Mouse (Mus musculus): ENCODE results near the gene Cox8b.

Cox8b gene

DNA sequence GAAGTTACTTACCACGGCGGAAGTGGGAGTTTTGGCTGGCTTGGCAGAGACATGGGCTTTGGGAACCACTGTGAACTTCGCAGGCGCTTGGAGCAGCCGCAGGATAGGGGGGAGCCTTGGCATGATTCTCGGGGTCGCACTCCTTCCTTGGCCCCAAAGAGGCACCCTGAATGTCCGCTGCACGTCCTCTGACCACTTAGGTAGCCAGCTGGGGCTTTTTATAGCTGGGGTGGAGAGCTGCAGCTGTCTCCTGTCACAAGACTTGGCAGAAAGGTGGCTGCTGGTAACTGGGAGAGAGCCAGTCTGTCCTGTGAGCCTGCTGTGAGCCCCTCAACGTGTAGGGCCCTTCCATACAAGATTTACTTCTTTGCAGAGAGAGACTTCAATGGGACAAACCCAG lies at the start of gene Cox8b:
Gene Cox8b (minus strand): TSS at position 227 of the 400 bp plus-strand sequence.
- DNase-seq: no peak

DNA sequence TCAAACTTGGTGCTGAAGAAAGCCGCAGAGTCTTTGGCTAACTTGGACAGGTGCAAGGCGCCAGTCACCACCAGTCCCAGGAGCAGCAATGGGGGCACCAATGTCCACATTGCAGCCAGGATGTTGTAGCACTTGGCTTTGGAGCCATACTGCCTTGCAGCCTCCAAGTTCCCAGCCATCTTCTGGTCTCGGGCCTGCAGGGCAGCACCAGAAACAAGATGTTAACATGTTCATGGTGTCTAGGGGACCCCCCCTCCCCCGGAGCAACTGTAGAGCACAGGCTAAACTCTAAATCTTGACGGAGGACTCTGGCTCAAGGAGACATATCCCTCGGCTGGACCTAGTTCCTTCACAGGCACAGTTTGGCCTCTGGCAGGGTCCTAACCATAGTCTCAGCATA lies 49.0 kb upstream of the Cox8b start:
- no peak for DNase-seq

DNA sequence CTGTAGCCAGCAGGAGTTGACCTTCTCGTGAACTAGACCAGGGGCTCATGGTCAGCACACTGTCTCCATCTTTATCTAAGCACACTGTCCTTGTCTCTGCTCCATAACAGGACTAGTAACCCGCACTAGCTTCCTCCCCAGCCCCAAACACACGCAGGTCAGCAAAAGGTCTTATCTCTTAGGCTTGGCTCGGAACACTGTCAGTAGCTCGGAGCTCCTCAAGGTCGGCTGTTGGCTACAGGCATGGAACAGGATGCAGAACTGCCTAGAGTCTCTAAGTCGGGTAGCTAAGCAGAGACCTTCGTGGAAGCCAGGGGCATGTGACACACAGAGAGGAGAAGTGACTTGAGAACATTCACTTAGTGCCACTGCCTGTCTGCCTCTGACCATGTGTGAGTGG lies 47.9 kb upstream of the Cox8b start:
- DNase-seq: no peak

DNA sequence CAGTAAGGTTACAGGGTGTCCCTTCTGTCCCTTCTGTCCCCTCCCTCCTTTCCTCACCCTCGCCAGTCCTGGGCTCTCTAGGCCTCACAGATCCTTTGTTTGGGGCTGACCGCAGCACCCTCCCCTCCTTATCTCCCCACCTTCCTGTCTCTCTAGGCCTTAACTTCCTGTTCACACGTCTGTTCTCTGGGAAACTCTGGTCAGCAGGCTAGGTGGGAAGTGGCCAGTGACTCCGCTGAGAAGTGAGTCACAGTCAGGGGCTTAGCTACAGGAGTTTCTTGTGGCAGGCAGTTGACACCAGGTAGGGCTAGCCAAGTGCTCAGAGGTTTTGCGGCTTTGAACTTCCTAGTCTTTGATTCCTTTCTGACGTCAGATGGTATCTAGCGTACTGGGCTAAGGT lies 46.7 kb upstream of the Cox8b start:
- DNase-seq: no peak

DNA sequence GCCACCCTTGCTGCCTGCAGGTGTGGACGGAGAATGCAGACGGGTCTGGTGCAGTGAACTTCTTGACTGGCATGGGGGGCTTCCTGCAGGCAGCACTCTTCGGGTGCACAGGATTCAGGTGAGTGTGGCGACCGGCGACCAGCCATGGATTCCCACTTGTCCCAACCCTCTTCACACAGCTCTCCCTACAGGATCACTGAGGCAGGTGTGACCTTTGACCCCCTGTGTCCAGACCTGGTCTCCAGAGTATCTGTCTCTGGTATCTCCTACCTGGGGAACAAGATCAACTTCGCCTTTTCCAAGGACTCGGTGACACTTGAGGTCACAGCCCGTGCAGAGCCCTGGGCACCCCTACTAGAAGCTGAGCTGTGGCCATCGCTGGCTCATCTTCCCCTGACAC lies 46.1 kb upstream of the Cox8b start:
- DNase-seq: no peak

DNA sequence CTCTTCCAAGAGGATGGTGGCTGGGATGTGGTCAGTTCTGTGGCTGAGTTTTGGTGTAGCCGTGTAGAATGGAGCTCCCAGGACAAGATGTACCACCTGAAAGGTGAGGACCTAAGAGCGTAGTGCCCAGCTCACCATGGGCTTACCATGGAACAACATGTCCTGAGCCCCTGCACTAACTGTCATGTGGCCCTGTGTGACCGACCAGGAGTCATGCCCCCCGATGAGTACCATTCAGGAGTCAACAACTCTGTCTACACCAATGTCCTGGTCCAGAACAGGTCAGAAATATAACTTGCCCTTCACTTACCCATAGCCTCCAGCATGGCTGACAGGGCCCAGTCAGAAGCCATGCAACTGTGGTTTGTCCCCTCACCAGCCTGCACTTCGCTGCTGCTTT lies 45.0 kb upstream of the Cox8b start:
- DNase-seq: no peak

DNA sequence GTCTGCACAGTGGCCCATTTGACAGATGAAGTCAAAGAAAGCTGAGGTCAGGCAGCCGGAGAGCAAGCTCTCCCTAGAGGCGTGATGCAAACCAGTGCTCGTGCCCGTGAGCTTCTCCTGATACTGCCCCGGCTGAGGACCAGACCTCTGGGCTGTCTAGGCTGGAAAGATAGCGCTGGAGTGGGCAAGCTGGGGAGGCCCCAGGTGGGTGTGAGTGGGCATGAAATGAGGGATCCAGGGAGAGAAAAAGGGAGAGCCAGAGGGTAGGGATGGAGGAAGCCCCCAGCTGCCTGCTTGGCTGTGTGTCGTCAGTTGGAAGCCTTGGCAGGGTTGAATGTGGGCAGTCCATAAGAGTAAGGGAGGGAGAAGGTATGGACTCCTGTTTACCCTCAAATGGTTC lies 44.0 kb upstream of the Cox8b start:
- DNase-seq: no peak

DNA sequence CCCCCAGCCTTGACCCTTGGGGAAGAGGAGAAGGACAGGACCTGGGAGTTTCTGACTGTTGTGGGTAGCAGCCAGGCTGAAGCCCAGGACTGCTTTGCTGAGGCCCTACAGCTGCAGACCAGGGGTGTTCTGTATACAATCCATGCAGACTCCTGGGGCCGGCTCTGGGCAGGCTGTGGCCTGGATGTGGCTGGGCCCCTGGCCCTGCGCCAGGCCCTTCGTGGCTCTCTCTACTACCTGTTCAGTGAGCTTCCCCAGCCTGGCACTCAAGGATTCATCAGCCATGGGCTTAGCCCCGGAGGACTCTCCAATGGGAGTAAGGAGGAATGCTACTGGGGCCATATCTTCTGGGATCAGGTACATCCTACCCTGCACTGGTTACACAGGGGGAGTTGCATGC lies 43.1 kb upstream of the Cox8b start:
- DNase-seq: no peak

DNA sequence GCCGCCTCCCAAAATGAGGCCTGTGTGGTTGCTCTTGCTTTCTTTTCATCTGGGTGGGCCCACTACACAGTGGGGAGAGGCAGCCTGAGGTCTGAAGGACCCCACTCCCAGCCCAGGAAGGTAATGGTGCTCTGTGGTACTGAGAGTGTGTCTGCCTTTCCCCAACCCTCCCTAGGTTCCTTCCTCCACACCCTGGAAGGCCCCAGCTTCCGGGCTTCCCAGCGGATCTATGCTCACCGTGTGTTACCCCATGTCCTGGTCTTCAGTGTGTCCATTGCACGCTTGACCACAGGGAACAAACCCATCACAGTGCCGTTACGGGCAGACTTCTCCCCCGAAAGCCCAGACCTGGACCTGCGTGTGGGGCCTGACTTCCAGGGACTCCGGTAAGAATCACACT lies 42.6 kb upstream of the Cox8b start:
- no peak for DNase-seq

DNA sequence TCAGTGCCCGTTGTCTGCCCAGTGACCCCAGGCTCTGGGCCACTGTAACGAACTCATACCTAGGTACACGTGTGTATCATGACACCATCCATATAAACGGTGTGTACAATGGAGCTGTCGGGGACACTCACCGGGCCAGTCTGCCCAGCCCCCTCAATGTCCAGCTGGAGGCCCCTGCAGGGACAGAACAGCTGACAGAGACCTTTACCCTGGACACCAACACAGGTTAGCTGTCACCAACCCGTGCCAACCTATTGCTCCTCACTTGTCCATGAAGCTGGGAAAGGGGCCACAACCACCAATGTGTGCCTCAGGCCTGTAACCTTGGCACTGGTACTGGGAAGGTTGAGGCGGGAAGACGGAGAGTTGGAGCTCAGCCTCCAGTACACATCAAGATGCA lies 42.1 kb upstream of the Cox8b start:
- peak in 1 of 2 experiments; percentile 23 for DNase-seq

DNA sequence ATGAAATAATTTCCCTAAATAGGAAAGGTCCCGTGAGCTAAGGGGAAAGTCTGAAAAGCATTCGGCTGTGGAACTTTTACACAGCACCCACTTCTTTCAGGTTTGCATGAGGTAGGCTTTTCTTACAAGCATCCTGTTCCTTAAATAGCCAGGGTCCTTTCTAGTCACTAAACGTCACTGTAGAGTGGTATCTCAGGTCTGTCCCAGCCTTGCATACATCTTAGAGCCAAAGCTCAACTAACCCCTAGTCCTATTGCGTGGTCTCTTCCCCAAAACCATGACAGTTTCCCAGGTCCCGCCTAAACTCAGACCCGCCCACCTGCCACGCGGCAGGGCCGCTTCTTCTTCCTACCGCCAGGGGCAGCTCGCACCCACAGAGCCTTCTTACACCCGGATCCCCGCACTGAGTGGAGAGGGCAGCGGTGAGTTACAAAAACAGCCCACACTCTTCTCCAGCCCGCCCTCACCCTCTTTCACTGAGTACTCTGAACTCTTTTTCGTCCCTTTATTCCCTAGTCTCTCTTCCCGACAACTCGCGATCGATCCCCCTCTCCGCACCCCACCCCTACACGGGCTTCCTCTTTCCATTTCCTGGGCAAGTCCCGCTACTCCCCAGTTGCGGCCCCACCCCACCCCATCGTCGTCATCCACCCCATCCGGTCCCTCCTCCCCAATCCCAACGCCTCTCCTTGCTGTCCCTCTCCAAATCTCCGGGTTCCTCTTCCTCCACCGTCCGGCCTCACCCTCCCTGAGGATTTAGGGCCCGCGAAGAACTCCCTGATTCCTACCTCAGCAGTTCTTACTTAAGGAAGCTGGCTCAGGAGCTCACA lies 41.2 kb upstream of the Cox8b start, which contains the start of gene Pgghg:
Gene Pgghg (plus strand): TSS at position 170 of the 830 bp plus-strand sequence.
- peak; percentile 78 to 81 for DNase-seq

DNA sequence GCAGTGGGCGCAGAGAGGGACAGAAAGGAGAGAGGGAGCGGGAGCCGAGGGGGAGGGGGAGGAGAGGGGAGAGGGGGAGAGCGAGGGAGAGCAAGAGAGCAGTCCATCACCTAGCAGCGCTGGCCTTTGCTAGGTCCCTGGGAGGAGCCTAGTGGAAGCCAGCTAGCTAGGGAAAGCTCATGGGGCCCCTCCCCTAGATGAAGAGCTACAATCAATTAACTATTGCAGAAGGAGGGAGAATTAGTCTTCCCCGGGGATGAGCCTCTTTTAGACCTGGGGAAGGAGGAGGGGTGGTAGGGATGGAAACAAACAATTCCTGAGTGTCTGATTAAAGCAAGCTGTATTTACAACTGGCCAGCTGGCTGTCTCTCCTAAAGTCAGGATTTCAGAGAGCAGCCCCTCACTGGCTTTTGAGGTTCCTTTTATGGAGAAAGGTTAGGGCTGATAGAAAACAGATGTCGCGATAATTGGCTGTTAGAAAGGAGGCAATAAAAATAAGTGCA lies 39.5 kb upstream of the Cox8b start:
- no peak for DNase-seq

DNA sequence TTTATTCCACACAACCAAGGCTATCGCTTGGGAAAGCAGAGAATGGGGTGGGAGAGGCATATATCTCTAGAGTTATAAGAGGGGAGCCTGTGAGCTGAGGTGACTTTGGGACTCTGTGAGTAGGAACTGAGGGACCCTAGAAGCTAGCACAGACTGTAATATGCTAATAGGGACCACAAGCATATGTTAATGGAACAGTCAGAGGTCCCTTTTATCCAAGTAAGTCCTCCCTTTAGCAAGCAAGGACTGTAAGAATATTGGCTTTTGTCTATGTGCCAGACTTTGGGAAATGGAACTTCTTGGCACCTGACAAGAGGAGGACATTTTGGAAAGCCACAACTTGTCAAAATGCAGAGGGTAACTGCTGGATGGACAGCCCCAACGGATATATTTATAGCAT lies 38.6 kb upstream of the Cox8b start:
- DNase-seq: no peak

DNA sequence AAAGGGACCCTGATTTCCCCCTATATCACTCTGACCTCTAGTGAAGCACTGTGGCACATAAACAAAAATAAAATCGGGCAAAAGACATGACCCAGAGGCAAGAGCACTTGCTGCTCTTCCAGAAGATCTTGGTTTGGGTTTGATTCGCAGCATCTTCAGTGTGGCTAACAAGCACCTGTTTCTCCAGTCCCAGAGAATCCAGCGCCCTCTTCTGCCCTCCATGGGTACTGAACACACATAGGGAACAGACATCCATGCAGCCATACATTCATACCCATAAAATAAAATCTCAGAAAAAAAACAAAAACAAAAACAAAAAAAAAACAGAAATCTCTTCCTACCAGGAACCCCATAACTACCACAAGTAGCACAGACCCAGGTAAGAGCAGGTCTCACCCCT lies 38.2 kb upstream of the Cox8b start:
- no peak for DNase-seq

DNA sequence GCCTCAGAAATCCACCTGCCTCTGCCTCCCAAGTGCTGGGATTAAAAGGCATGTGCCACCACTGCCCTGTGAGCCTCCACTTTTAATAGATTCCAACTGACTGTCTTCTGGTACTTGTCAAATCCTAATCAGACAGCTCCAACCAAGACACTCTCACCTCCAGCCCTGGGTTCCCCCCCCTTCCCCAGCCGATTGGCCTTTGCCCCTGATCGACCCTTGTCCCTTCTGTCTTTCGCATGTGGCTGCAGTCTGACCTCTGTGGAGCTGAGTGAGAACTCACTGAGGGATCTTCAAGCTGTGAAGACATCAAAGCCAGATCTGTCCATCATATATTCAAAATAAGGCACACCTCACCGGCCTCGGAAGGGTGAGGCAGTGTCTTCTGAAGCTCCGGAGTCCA lies 26.9 kb upstream of the Cox8b start:
- DNase-seq: no peak

DNA sequence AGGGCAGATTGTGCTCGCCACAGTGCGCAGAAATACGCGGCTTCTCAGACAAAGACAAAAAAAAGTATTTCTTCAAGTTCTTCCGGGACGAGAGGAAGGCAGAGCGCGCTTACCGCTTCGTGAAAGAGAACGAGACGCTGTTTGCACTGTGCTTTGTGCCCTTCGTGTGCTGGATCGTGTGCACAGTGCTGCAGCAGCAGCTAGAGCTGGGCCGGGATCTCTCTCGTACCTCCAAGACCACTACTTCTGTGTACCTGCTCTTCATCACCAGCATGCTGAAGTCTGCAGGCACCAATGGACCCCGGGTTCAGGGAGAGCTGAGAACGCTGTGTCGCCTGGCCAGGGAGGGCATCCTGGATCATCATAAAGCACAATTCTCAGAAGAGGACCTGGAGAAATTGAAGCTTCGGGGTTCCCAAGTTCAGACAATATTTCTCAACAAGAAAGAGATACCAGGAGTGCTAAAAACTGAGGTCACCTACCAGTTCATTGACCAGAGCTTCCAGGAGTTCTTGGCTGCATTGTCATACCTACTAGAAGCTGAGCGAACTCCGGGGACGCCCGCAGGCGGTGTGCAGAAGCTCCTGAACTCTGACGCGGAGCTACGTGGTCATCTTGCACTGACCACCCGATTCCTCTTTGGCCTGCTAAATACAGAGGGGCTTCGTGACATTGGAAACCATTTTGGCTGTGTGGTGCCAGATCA lies 23.0 kb upstream of the Cox8b start:
- DNase-seq: no peak

DNA sequence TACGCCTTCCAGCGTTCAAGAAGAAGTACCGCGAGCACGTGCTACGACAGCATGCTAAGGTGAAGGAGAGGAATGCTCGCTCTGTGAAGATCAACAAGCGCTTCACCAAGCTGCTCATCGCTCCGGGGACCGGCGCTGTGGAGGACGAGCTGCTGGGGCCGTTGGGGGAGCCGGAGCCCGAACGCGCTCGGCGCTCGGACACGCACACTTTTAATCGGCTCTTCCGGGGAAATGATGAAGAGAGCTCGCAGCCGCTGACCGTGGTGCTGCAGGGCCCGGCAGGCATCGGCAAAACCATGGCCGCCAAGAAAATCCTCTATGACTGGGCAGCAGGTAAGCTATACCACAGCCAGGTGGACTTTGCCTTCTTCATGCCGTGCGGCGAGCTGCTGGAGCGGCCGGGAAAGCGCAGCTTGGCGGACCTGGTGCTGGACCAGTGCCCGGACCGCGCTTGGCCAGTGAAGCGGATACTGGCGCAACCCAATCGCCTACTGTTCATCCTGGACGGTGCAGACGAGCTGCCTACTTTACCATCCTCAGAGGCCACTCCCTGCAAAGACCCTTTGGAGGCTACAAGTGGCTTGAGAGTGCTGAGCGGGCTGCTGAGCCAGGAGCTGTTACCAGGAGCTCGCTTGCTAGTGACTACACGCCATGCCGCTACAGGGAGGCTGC lies 22.3 kb upstream of the Cox8b start:
- DNase-seq: no peak

DNA sequence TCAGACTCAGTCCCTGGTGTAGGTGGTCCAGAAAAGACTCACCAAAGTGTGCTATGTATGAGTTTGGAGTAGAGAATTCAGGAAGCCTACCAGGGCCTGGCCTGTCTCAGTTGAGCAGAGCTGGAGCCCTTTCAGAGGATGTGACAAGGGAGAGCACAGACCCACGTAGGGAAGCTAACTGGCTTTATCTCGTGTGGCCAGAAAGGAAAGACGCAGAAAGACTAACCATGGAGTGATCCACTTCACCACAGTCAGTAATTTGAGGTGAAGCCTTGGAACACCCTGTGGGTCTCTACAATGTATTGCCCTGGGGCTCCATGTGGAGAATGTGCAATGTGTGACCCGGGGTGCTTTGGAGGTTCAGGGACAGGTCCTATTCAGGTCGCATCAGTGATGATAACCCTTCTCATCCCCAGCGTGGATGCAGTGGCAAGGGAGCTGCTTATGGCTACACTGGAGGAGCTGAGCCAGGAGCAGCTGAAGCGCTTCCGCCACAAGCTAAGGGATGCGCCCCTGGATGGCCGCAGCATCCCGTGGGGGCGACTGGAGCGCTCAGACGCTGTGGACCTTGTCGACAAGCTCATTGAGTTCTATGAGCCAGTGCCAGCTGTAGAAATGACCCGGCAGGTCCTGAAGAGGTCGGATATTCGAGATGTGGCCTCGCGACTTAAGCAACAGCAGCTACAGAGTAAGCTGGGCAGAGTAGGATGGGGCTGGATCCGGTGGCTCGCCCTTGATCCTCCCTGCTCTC lies 21.2 kb upstream of the Cox8b start:
- no peak for DNase-seq

DNA sequence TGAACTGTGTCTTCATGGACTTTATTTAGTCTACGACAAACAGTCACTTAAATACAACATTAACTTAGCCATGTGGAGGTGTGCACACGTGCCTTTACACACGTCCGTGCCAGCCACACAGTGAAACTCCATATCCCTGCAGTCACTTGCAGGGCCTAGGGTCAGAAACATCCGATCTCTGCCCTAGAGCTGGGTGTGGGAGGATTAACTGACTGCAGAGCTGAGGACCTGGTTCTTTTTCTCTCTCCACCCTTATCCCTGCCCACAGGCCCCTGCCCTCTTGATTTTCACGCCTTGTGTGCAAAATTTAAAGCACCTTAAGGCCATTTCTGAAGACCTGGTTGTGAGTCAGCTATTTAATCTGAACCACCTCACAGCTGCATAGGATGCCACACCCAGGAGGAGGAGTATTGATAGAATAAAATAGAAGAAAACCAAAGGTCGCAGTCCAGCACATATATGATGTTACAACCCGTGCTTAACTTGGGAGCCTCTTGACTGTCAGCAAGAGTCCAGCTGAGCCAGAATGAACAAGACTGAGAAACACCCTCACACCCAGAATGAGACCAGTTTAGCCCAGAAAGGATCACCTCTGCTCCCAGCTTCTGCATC lies 20.3 kb upstream of the Cox8b start, which contains the start of gene Nlrp6:
Gene Nlrp6 (plus strand): TSS at position 485 of the 612 bp plus-strand sequence.
- DNase-seq: no peak

DNA sequence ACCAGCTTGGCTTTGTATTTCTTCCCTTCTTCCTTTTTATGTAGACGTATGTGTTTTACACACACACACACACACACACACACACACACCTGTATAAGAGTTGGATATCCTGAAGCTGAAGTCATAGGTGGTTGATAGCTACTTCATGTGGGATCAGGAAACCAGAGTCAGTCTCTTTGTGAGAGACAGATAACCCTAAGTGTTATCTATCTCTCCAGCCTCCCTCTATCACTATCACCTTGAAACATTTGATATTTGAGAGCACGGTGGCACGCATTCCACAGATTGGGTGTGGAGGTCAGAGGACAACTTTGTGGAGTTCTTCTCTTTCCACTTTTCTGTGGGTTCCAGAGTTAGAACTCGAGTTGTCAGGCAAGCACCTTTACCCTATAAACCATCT lies 19.7 kb upstream of the Cox8b start:
- DNase-seq: no peak

DNA sequence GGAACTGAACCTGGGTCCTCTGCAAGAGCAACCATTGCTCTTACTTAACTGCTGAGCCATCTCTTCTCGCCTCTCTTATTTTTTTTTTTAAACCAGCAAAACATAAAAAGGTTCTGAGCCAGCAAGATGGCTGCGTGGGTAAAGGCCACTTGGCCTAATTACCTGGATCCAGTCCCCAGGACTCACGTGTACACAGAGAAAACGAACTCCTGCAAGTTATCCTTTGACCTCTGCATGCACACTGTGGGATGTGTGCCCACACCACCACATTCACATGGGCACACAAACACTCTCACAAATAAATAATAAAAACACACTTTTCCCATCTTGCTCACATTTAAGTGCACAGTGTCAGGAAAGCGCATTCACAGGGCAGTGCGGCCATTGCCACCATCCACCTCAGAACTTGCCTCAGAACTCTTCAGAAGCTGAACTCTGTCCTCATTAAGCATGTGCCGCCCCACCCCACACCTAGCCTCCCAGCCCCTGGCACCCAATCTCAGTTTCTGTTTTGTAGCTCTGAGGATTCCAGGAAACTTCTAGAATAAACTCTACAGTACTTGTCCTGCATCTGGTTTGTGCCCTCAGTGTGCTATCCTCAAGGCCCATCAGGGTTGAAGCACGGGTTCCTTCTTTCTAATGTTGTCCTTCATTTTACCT lies 13.9 kb upstream of the Cox8b start:
- no peak for DNase-seq

Measured in spleen, adult 18-20 months (tissue).